Mouse (Mus musculus) forebrain, embryonic 11.5 days (tissue): ENCODE data around the gene Traip. TPM values are rescaled to one million over a fixed set of nuclear protein-coding genes. Genes with fewer than 3 reads are reported as not detected.

Experiments used
- ATAC-seq: fragments of 200-750 bp; cut with Nextera tagmentation; replicated peaks from 2 replicates; pipeline ENCODE4 v1.8.0; 2017; ENCODE audit warnings: moderate TSS enrichment; ENCODE audit not compliant: low FRiP score
- DNase-seq: peaks from one replicate; pipeline ENCODE4 v3.0.0-alpha.2; 2017; ENCODE audit warnings: low spot score
- H3K27ac ChIP-seq: fragments of 300-500 bp; sonication (generic); 2 replicates; pipeline ENCODE4 v1.5.1; 2014; ENCODE audit warnings: low read depth, low read length
- H3K27me3 ChIP-seq: fragments of 300-500 bp; sonication (generic); 2 replicates; pipeline ENCODE4 v1.6.1; 2014; ENCODE audit warnings: mild to moderate bottlenecking, low read length, mixed read lengths; ENCODE audit not compliant: control insufficient read depth, insufficient read depth
- H3K36me3 ChIP-seq: fragments of 300-500 bp; sonication (generic); 2 replicates; pipeline ENCODE4 v1.6.1; 2014; ENCODE audit warnings: mild to moderate bottlenecking, low read length, moderate library complexity, mixed read lengths; ENCODE audit not compliant: control insufficient read depth, insufficient read depth
- H3K4me1 ChIP-seq: fragments of 300-500 bp; sonication (generic); replicated peaks from 2 replicates; pipeline ENCODE4 v1.6.1; 2014; ENCODE audit warnings: low read length, mixed read lengths; ENCODE audit not compliant: control insufficient read depth, insufficient read depth
- H3K4me2 ChIP-seq: fragments of 300-500 bp; sonication (generic); 2 replicates; pipeline ENCODE4 v1.6.1; 2014; ENCODE audit warnings: low read depth, mild to moderate bottlenecking, low read length, moderate library complexity, mixed read lengths; ENCODE audit not compliant: severe bottlenecking
- H3K4me3 ChIP-seq: fragments of 300-500 bp; sonication (generic); 2 replicates; pipeline ENCODE4 v1.5.1; 2014; ENCODE audit warnings: low read depth, low read length
- H3K9ac ChIP-seq: fragments of 300-500 bp; sonication (generic); 2 replicates; pipeline ENCODE4 v1.6.1; 2014; ENCODE audit warnings: low read length
- H3K9me3 ChIP-seq: fragments of 300-500 bp; sonication (generic); 2 replicates; pipeline ENCODE4 v1.6.1; 2016; ENCODE audit warnings: low read length, mixed read lengths; ENCODE audit not compliant: control insufficient read depth
- WGBS: fragments of 180-500 bp; shearing (Covaris S2); extraction: QIAGEN DNeasy Blood & Tissue Kit; methylation state at CpG from one replicate; pipeline ENCODE4 v1.1.7; 2014; 5-methylcytosine and 5-hydroxymethylcytosine counted together
- polyA plus RNA-seq: library from polyadenylated mRNA; unstranded; fragments of >200 nt; fragmentation: Nextera tagmentation; extraction: Ambion mirVana; gene quantifications from 2 replicates; pipeline ENCODE4 v1.2.1, GENCODE M21; 2014

Traip gene
- polyA plus RNA-seq, 1 experiment from 2014 or later: 38.2 TPM

DNA sequence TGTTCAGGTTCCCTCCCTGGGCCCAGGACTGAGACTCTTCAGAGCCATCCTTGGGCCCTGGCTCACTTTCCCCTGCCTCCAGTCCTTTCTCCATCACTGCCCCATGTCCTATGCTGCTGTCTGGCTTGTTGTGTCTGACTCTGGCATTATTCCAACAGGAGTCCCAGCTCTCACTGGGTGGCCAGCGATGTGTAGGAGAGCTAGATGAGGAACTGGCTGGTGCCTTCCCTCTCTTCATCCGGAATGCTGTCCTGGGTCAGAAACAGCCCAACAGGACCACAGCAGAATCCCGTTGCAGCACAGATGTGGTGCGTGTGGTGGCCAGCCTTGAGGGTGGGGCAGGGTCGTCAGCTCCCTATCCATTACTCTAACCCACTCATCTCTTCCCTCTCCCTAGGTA is 20.4 kb downstream of the Traip start:
- Histone ChIP-seq H3K4me3 (no peak overlapping the region), H3K27ac (no peak overlapping the region), H3K4me2 (no peak overlapping the region), H3K4me1 (no peaks in the 10 kb centered on the region), H3K27me3 (no peaks in the 10 kb centered on the region), H3K9me3 (no peaks in the 10 kb centered on the region), H3K9ac (no peak overlapping the region), H3K36me3 (peaks cover 5% of the 10 kb centered on the region; the same call in 1 of the 2 replicates)
- 93% methylated on average over 5 of the region's 5 CpGs for WGBS
- no peak for DNase-seq
- no peak for ATAC-seq

DNA sequence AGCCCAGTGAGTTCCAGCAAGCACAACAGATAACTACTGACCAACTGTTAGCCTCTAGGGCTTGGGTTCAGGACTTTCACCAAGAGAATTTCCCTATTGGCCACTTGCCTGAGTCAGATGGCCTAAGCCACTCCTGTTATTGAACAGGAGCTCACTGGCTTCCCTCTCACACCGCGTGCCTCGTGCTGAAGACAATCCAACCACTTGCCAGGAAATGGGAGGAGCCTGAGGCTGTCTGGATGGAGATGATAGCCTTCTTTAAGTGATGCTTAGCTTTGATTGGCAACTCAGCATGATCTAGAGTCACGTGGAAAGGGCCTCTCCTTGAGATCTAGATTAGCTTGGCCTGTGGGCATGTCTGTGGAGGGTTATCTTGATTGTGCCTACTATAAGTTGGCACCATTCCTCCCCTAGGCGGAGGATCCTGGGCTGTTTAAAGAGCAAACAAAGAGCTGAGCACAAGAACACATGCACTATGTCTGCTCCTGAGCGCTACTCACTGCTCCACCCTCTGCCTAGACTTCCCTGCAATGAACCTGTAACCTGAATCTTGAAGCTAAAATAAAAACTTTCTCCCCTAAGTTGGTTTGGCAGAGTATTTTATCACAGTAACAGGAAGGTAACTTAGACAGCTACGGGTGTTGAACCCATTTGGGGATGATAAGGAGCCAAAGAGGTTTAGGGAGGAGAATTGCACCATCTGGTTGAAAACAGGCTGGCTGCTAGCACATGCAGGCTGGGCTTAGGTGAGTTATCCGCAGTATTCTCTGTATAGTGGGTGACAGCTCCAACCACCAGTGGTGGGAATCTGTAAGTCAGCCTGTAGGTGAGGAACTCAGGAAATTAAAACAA is 22.0 kb downstream of the Traip start:
- peaks cover 5% of the 10 kb centered on the region; the same call in 1 of the 2 replicates for H3K36me3 ChIP-seq
- H3K4me2 ChIP-seq: no peak overlapping the region
- H3K4me3 ChIP-seq: no peak overlapping the region
- no peak overlapping the region for H3K27ac ChIP-seq
- no peaks in the 10 kb centered on the region for H3K9me3 ChIP-seq
- ATAC-seq (no peak), DNase-seq (no peak)
- H3K4me1 ChIP-seq: no peaks in the 10 kb centered on the region
- no peak overlapping the region for H3K9ac ChIP-seq
- H3K27me3 ChIP-seq: no peaks in the 10 kb centered on the region
- WGBS: 85% methylated on average over 8 of the region's 8 CpGs

DNA sequence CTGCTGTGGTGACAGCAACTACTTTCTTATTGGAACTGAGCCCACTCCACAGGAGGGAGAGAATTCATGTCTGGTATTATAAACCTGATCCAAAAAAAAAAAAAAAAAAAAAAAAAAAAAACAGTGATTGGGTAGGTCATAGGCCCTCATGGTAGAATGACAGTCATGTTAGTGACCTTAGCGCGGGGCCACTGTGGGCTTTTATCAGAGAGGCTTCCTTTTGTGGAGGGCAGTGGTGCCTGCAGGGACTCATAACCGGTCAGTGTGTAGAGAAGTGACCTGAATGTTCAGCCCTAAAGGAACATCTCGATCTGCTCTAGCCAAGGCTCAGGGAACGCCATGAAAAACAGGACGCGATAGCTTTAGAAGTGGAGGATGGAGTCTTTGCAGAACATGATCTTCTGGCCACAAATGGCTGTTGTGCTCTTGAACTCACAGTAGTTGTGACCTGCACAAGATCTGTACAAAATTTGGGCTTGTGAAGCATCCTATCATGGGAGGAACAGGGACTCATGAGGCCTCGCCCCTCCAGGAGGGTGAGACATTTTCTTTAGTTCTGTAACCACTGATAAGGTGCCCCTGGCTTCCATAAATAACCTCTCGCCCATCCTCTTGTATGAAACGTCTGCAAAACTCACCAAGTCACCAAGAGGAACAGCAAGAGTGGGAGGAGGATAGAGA is 24.7 kb downstream of the Traip start:
- H3K4me1 ChIP-seq: no peaks in the 10 kb centered on the region
- no peak for ATAC-seq

DNA sequence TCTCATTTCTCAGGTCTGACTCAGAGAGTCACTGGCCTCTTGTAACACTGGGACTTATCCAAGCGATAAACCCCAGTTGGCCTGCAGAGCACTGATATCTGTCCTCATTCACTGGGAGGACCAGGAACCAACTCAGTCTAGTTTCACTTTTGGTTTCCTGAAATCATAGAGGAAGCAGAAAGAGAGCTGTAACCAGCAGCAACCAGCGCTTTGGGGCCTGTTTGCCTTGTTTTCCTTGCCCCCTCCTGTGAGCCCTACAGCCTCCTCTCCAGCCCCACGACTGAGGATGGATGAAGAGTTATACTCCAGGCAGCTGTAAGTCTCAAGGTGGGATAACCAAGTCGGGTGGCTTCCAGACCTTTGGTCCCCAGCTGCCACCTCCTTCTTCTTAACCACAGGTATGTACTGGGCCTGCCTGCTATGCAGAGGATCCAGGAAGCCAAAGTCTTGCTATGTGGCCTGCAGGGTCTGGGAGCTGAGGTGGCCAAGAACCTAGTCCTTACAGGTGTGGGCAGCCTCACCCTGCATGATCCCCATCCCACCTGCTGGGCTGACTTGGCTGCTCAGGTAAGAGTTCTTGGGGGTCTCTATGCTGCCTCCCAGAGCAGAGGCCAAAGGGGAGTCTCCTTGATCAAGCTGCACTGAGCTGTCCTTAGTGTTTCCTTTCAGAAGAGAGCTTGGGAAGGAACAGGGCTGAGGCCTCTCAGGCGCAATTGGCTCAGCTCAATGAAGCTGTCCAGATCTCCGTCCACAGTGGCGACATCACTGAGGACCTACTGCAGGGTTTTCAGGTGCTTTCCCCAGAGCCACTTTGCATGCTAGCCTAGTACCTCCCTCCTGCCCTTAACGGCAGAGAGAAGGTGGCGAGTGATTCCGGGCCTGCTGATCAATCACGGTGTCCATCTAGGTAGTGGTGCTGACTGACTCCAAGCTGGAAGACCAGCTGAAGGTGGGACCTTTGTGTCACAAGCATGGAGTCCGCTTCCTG is 25.8 kb downstream of the Traip start, which contains the start of gene Uba7:
Gene Uba7 (plus strand): TSS at position 107 of the 988 bp plus-strand sequence.
- WGBS: 78% methylated on average over 12 of the region's 12 CpGs
- Histone ChIP-seq H3K9ac (no peak within 1 kb of the TSS), H3K36me3 (peaks cover 3% of the 10 kb centered on the region; the same call in 1 of the 2 replicates), H3K27me3 (no peaks in the 10 kb centered on the region), H3K4me1 (no peaks in the 10 kb centered on the region), H3K27ac (peak within 1 kb of the TSS; percentile 14; the same call in 1 of the 2 replicates), H3K4me2 (no peak within 1 kb of the TSS), H3K9me3 (no peaks in the 10 kb centered on the region), H3K4me3 (no peak within 1 kb of the TSS)
- no peak for DNase-seq
- ATAC-seq: no peak

More for the DNA sequence above, 24.7 kb downstream of the Traip start:
- Histone ChIP-seq H3K27ac (peak overlapping the region; percentile 14; the same call in 1 of the 2 replicates), H3K9me3 (no peaks in the 10 kb centered on the region), H3K4me3 (no peak overlapping the region), H3K36me3 (peaks cover 5% of the 10 kb centered on the region; the same call in 1 of the 2 replicates), H3K9ac (no peak overlapping the region), H3K27me3 (no peaks in the 10 kb centered on the region), H3K4me2 (no peak overlapping the region)
- WGBS: 85% methylated on average over 10 of the region's 10 CpGs
- DNase-seq: no peak

DNA sequence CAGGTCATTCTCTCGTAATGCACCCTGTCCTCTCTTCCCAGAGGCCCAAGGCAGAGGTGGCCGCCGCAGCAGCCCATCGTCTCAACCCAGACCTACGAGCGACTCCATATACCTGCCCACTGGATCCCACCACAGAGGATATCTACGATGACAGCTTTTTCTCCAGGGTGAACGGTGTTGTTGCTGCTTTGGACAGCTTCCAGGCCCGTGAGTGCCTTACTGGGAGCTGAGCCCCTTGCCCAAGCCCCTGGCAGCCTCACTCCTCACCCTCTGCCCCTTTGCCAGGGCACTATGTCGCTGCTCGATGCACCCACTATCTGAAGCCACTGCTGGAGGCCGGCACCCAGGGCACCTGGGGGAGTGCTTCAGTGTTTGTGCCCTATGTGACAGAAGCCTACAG is 28.9 kb downstream of the Traip start:
- H3K27me3 ChIP-seq: no peaks in the 10 kb centered on the region
- H3K36me3 ChIP-seq: no peaks in the 10 kb centered on the region
- H3K4me1 ChIP-seq: peaks cover 5% of the 10 kb centered on the region; the same call in 1 of the 2 replicates
- DNase-seq (no peak), ATAC-seq (no peak)
- no peak overlapping the region for H3K4me2 ChIP-seq
- H3K27ac ChIP-seq: no peak overlapping the region
- no peaks in the 10 kb centered on the region for H3K9me3 ChIP-seq
- H3K4me3 ChIP-seq: no peak overlapping the region
- no peak overlapping the region for H3K9ac ChIP-seq
- 87% methylated on average over 12 of the region's 12 CpGs for WGBS

DNA sequence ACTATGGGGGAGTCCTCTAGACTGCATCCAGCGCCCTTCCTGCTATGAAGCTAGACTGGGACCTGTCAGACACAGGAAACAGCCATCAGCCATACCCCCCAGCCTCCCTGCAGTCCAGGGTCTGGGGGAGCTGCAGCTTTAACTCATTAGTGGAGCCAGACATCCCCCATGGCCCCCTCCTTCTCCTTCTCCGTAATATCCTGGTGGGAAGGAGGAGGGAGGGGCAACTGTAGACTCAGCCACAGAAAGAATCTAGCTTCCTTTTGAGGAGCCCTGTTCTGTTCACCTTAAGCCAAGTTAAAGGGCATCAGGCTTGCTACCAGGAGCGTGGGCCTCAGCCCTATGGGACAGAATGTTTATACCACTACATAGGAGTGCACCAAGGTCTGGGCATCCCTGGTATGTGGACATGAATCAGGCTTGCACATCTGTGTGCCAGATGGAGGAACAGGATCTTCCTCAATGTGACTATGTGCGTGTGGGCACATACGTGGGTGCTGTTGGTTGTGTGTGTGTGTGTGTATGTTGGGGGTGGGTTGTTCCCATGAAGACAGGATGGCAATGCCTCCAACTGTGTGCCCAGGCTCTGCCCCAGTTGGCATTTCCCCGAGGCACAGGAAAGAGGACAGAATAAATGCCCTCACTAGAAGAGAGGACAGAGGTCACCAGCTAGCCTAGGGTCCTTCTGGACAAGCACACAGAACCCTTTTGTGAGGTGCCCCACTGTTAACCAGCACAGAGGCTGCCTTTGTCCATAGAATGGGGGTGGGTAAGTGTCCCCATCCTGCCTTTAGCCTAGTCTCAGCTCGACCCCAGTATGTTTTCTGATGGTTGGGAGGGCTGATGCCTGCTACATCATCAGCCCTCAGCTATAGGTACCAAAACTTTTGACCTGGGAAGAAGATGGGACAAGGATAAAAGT is 32.0 kb downstream of the Traip start:
- Histone ChIP-seq H3K9me3 (no peaks in the 10 kb centered on the region), H3K9ac (no peak overlapping the region; the same call in 1 of the 2 replicates), H3K27ac (peak overlapping the region; percentile 62), H3K4me2 (no peak overlapping the region; the same call in 1 of the 2 replicates), H3K4me1 (peaks cover 11% of the 10 kb centered on the region; the same call in 1 of the 2 replicates), H3K27me3 (peaks cover 15% of the 10 kb centered on the region), H3K4me3 (no peak overlapping the region), H3K36me3 (no peaks in the 10 kb centered on the region)
- 60% methylated on average over 7 of the region's 7 CpGs for WGBS
- DNase-seq (no peak), ATAC-seq (no peak)

DNA sequence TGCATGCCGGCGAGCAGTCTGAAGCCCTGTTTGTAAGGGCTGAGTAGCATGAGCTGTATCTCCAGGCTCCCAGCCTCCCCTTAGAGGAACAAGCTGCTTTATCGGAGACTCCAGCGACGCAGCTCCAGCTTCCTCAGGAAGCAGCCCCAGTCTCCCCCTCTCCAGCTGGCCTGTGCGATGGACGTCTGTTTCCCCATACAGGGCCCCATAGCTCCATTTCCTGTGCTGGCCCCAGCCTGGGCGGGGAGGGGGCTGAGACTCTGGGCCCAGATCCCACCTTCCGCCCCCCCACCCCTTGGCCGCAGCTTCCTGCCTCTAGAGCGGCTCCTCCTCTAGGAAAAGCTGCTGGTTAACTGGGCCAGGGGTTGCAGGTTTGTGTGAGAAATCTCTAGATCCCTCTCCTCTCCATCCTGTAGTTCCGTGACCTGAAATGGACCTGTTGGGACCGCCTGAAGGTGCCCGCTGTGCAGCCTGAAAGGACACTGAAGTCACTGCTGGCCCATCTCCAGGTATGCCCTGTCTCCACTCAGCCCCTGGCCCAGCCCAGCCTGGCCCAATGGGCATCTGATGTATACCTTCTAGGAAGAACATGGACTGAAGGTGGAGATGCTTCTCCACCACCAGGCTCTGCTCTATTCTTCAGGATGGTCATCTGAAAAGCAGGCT is 32.9 kb downstream of the Traip start, which contains the start of gene Gm20661:
Gene Gm20661 (plus strand): TSS at position 378 of the 666 bp plus-strand sequence.
- H3K4me2 ChIP-seq: peak within 1 kb of the TSS; percentile 36

More for the DNA sequence above, 32.9 kb downstream of the Traip start, which contains the start of gene Gm20661:
- peaks cover 14% of the 10 kb centered on the region; the same call in 1 of the 2 replicates for H3K4me1 ChIP-seq
- H3K27me3 ChIP-seq: peaks cover 15% of the 10 kb centered on the region
- H3K9me3 ChIP-seq: no peaks in the 10 kb centered on the region
- no peaks in the 10 kb centered on the region for H3K36me3 ChIP-seq
- DNase-seq (peak; percentile 78), ATAC-seq (no peak)
- no peak within 1 kb of the TSS for H3K4me3 ChIP-seq
- H3K9ac ChIP-seq: peak within 1 kb of the TSS; percentile 31
- peak within 1 kb of the TSS; percentile 77 for H3K27ac ChIP-seq
- 64% methylated on average over 14 of the region's 14 CpGs for WGBS
